Mouse (Mus musculus): ENCODE measurements around the gene Cep250. TPM values are rescaled to one million over a fixed set of nuclear protein-coding genes. Genes with fewer than 3 reads are reported as not detected.

Cep250 gene
- polyA plus RNA-seq, 1 experiment from 2014 or later: 21.9 TPM

GRCm38 (mm10) chr2:155974087-155974731 is 18.0 kb downstream of the Cep250 start:
- ATAC-seq (replicated peaks; ENCODE audit: low FRiP score): no peak
- 79% methylated on average over 14 of the region's 14 CpGs for WGBS
- H3K36me3 ChIP-seq: peaks cover 91% of the 10 kb centered on the region

GRCm38 (mm10) chr2:155979328-155979991 is 23.2 kb downstream of the Cep250 start:
- H3K36me3 ChIP-seq: peaks cover 95% of the 10 kb centered on the region
- no peaks in the 10 kb centered on the region for H3K27me3 ChIP-seq
- H3K27ac ChIP-seq: peak overlapping the region; percentile 10; the same call in 1 of the 2 replicates
- no peaks in the 10 kb centered on the region for H3K4me1 ChIP-seq
- no peak overlapping the region for H3K4me3 ChIP-seq (replicated peaks)
- no peaks in the 10 kb centered on the region for H3K9me3 ChIP-seq (replicated peaks)
- 43% methylated on average over 5 of the region's 5 CpGs for WGBS
- H3K9ac ChIP-seq: no peak overlapping the region
- no peak for ATAC-seq (replicated peaks; ENCODE audit: low FRiP score)
- no peak overlapping the region for H3K4me2 ChIP-seq

More at GRCm38 (mm10) chr2:155974087-155974731, 18.0 kb downstream of the Cep250 start:
- Histone ChIP-seq H3K9me3 (replicated peaks) (no peaks in the 10 kb centered on the region), H3K27ac (no peak overlapping the region), H3K27me3 (no peaks in the 10 kb centered on the region), H3K4me1 (no peaks in the 10 kb centered on the region), H3K4me3 (replicated peaks) (no peak overlapping the region), H3K4me2 (no peak overlapping the region), H3K9ac (no peak overlapping the region)

DNA sequence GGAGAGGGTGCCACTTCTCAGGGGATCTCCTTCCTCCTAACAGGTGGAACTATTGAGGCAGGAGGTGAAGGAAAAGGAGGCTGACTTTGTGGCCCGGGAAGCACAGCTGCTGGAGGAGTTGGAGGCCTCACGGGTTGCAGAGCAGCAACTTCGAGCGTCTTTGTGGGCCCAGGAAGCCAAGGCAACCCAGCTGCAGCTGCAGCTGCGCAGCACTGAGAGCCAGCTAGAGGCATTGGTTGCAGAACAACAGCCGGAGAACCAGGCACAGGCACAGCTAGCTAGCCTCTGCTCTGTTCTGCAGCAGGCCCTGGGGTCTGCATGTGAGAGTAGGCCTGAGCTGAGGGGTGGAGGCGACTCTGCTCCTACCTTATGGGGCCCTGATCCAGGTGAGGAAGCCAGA is 29.5 kb downstream of the Cep250 start:
- H3K27me3 ChIP-seq: no peaks in the 10 kb centered on the region
- no peak overlapping the region for H3K9ac ChIP-seq
- no peak overlapping the region for H3K4me3 ChIP-seq (replicated peaks)
- no peak overlapping the region for H3K27ac ChIP-seq
- H3K4me2 ChIP-seq: no peak overlapping the region
- no peaks in the 10 kb centered on the region for H3K4me1 ChIP-seq
- H3K36me3 ChIP-seq: peaks cover 100% of the 10 kb centered on the region
- no peaks in the 10 kb centered on the region for H3K9me3 ChIP-seq (replicated peaks)
- WGBS: 90% methylated on average over 7 of the region's 7 CpGs
- ATAC-seq (replicated peaks; ENCODE audit: low FRiP score): no peak

DNA sequence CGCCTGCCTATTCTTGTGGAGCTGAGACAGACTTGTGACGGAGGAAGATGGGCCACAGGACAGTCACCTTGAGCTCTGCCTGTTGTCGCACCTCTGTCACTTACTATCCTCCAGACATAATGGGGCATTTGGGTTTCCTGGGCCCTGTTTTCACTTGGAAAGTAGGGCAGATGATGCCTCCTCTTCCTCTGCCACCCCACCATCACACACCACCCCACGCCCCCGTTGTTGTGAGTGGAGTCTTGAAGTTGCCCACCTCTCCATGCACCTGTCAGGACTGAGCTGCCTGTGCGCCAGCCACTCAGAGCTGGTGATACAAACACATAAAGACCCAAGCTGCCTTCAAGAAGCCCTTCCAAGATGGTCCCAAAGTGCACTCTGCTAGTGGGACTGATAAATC is 30.9 kb downstream of the Cep250 start:
- peaks cover 100% of the 10 kb centered on the region for H3K36me3 ChIP-seq
- no peak for ATAC-seq (replicated peaks; ENCODE audit: low FRiP score)

DNA sequence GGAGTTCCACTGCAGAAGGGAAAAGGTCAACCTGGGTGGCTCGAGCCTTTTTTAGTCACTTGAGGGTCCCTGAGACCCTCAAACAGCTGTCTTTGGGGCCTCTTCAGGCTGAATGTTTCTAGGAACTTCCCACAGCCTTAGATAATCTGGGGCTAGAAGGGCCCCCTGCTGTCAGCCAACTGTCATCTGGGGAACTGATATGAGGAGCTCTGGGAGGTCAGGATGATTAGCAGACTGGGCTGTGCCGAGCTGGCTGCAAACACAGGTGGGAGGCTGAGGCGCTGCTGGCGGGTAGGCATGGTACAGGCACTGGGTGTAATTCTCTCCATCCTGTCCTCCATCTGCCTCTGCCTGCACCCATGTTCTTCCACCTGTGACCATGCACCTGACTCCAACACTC is 32.8 kb downstream of the Cep250 start:
- H3K4me3 ChIP-seq (replicated peaks): no peak overlapping the region

More for the DNA sequence above, 30.9 kb downstream of the Cep250 start:
- H3K4me3 ChIP-seq (replicated peaks): no peak overlapping the region
- no peaks in the 10 kb centered on the region for H3K4me1 ChIP-seq
- no peaks in the 10 kb centered on the region for H3K9me3 ChIP-seq (replicated peaks)
- no peak overlapping the region for H3K27ac ChIP-seq
- H3K27me3 ChIP-seq: no peaks in the 10 kb centered on the region
- H3K9ac ChIP-seq: no peak overlapping the region
- no peak overlapping the region for H3K4me2 ChIP-seq
- WGBS: 96% methylated on average over 6 of the region's 6 CpGs

DNA sequence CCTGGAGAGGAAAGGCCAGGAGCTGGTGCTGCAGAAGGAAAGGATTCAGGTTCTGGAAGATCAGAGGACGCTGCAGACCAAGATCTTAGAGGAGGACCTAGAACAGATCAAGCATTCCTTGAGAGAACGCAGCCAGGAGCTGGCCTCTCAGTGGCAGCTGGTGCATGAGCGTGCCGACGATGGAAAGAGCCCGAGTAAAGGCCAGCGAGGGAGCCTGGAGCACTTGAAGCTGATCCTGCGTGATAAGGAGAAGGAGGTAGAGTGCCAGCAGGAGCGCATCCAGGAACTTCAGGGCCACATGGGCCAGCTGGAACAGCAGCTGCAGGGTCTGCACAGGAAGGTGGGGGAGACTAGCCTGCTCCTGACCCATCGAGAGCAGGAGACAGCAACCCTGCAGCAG is 34.9 kb downstream of the Cep250 start:
- WGBS: 92% methylated on average over 10 of the region's 10 CpGs
- H3K27me3 ChIP-seq: no peaks in the 10 kb centered on the region
- H3K36me3 ChIP-seq: peaks cover 100% of the 10 kb centered on the region
- no peak overlapping the region for H3K4me2 ChIP-seq
- no peaks in the 10 kb centered on the region for H3K4me1 ChIP-seq
- no peak overlapping the region for H3K27ac ChIP-seq
- H3K4me3 ChIP-seq (replicated peaks): no peak overlapping the region
- no peaks in the 10 kb centered on the region for H3K9me3 ChIP-seq (replicated peaks)
- H3K9ac ChIP-seq: no peak overlapping the region
- ATAC-seq (replicated peaks; ENCODE audit: low FRiP score): no peak

More for the DNA sequence above, 32.8 kb downstream of the Cep250 start:
- no peak overlapping the region for H3K4me2 ChIP-seq
- peak; percentile 66; the same call in 1 of the 2 replicates for ATAC-seq (replicated peaks; ENCODE audit: low FRiP score)
- no peak overlapping the region for H3K27ac ChIP-seq
- H3K9me3 ChIP-seq (replicated peaks): no peaks in the 10 kb centered on the region
- H3K36me3 ChIP-seq: peaks cover 100% of the 10 kb centered on the region
- WGBS: 80% methylated on average over 4 of the region's 4 CpGs
- no peak overlapping the region for H3K9ac ChIP-seq
- no peaks in the 10 kb centered on the region for H3K27me3 ChIP-seq
- no peaks in the 10 kb centered on the region for H3K4me1 ChIP-seq

DNA sequence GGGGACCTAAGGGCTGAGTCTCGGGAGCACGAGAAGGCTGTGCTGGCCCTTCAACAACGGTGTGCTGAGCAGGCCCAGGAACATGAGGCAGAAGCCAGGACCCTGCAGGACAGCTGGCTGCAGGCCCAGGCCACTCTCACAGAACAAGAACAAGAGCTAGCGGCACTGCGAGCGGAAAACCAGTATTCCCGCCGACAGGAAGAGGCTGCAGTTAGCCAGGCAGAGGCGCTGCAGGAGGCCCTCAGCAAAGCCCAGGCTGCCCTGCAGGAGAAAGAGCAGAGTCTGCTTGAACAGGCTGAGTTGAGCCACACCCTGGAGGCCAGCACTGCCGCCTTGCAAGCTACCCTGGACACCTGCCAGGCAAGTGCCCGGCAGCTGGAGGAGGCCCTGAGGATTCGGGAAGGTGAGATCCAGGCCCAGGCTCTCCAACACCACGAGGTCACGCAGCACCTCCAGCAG is 35.6 kb downstream of the Cep250 start:
- Histone ChIP-seq H3K4me2 (no peak overlapping the region), H3K36me3 (peaks cover 100% of the 10 kb centered on the region), H3K9ac (no peak overlapping the region), H3K9me3 (replicated peaks) (no peaks in the 10 kb centered on the region), H3K4me1 (no peaks in the 10 kb centered on the region), H3K27me3 (no peaks in the 10 kb centered on the region), H3K27ac (no peak overlapping the region), H3K4me3 (replicated peaks) (no peak overlapping the region)
- 89% methylated on average over 14 of the region's 14 CpGs for WGBS
- ATAC-seq (replicated peaks; ENCODE audit: low FRiP score): no peak

- H3K27me3 ChIP-seq: no peaks in the 10 kb centered on the region
- 90% methylated on average over 4 of the region's 4 CpGs for WGBS
- ATAC-seq (replicated peaks; ENCODE audit: low FRiP score): no peak
- H3K4me2 ChIP-seq: no peak overlapping the region
- H3K4me1 ChIP-seq: peaks cover 14% of the 10 kb centered on the region
- H3K4me3 ChIP-seq (replicated peaks): no peak overlapping the region
- H3K27ac ChIP-seq: no peak overlapping the region
- H3K9ac ChIP-seq: no peak overlapping the region
- peaks cover 19% of the 10 kb centered on the region for H3K36me3 ChIP-seq
- no peaks in the 10 kb centered on the region for H3K9me3 ChIP-seq (replicated peaks)
Measured at GRCm38 (mm10) chr2:156005393-156005792, 49.1 kb downstream of the Cep250 start.

GRCm38 (mm10) chr2:156007888-156008532 is 51.8 kb downstream of the Cep250 start, which contains the start of the genes 6430550D23Rik and Ergic3:
Gene 6430550D23Rik (minus strand): TSS chr2:156007977.
Gene Ergic3 (plus strand): TSS chr2:156008045.
- Histone ChIP-seq H3K4me3 (replicated peaks) (peak within 1 kb of the TSS; percentile 77), H3K9ac (peak within 1 kb of the TSS; percentile 73), H3K4me2 (peak within 1 kb of the TSS; percentile 76), H3K36me3 (peaks cover 39% of the 10 kb centered on the region), H3K27ac (peak within 1 kb of the TSS; percentile 82), H3K4me1 (peaks cover 14% of the 10 kb centered on the region), H3K27me3 (no peaks in the 10 kb centered on the region), H3K9me3 (replicated peaks) (no peaks in the 10 kb centered on the region)
- peak; percentile 99 for ATAC-seq (replicated peaks; ENCODE audit: low FRiP score)
- whole genome bisulfite sequencing: under 1% methylated on average over 44 of the region's 45 CpGs

DNA sequence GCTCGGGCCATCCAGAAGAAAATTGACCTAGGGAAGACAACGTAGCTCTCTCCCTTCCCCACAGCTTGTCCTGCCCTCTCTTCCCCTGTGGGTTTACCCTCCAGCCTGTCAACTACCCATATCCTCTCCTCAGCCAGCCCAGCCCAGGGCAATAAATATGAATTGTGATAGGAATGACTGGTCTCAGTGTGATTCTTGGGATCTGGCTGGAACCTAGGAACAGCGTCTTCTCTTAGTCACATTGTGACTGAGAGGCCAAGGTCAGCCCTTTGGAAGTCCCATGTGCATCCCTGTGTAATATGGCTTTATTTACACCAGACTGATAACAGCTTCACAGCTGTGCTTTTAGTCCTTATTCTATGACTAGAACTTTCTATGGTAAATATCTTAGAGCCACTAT is 61.8 kb downstream of the Cep250 start:
- H3K9ac ChIP-seq: no peak overlapping the region
- H3K36me3 ChIP-seq: peaks cover 68% of the 10 kb centered on the region
- no peak overlapping the region for H3K4me3 ChIP-seq (replicated peaks)
- H3K27ac ChIP-seq: no peak overlapping the region
- no peaks in the 10 kb centered on the region for H3K9me3 ChIP-seq (replicated peaks)
- H3K27me3 ChIP-seq: no peaks in the 10 kb centered on the region
- no peak overlapping the region for H3K4me2 ChIP-seq
- no peaks in the 10 kb centered on the region for H3K4me1 ChIP-seq
- ATAC-seq (replicated peaks; ENCODE audit: low FRiP score): no peak
- WGBS: 72% methylated on average over 3 of the region's 3 CpGs

DNA sequence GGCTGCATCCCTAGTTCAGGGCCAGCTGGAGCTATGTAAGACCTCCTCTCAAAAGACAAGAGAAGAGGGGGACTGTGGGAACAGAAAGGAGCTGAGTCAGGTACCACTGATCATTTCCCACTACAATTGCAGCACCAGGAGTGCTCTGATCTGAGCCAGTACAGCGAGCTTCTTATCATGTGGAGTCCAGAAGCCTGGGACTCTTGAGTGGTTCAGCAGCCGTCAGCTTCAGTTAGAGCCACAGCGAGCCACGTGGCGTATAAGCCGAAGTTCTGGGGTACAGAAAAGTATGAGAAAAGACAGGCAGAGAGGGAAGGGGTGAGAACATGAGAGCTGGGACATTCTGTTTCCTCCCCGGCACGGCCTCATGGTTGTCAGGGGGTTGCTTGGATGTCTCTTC is 65.0 kb downstream of the Cep250 start:
- Histone ChIP-seq H3K4me1 (no peaks in the 10 kb centered on the region), H3K9ac (no peak overlapping the region), H3K27ac (no peak overlapping the region), H3K4me2 (no peak overlapping the region), H3K36me3 (peaks cover 37% of the 10 kb centered on the region), H3K9me3 (replicated peaks) (no peaks in the 10 kb centered on the region), H3K4me3 (replicated peaks) (no peak overlapping the region), H3K27me3 (no peaks in the 10 kb centered on the region)
- no peak for ATAC-seq (replicated peaks; ENCODE audit: low FRiP score)
- WGBS: 89% methylated on average over 8 of the region's 8 CpGs

DNA sequence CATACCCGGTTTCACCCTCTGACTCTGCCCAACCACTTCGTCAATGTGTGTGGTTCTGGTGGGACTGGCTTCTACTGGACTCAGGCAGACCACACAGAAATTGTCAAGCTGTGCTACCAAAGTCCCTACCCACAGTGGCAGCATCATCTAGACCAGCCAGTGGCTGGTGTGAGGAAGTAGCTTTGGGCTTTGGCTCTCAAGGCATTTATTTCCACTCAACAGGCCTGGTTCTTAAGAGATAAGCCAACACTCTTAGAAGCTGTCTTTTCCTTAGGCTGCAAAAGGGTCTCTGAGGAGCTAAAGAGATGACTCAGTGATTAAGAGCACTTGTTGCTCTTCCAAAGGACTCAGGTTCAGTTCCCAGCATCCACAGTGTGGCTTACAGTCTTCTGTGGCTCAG is 65.5 kb downstream of the Cep250 start:
- no peak overlapping the region for H3K4me3 ChIP-seq (replicated peaks)
- no peak for ATAC-seq (replicated peaks; ENCODE audit: low FRiP score)
- WGBS: 91% methylated on average over 2 of the region's 2 CpGs

More for the DNA sequence above, 65.5 kb downstream of the Cep250 start:
- H3K27me3 ChIP-seq: no peaks in the 10 kb centered on the region
- H3K4me1 ChIP-seq: no peaks in the 10 kb centered on the region
- H3K36me3 ChIP-seq: peaks cover 32% of the 10 kb centered on the region
- no peak overlapping the region for H3K9ac ChIP-seq
- H3K4me2 ChIP-seq: no peak overlapping the region
- no peak overlapping the region for H3K27ac ChIP-seq
- H3K9me3 ChIP-seq (replicated peaks): no peaks in the 10 kb centered on the region
